Mouse (Mus musculus) intestine, postnatal 0 days (tissue): ENCODE results near the gene Cep250. TPM values are rescaled to one million over a fixed set of nuclear protein-coding genes. Genes with fewer than 3 reads are reported as not detected.

ENCODE experiments used
- ATAC-seq: fragments of 200-750 bp; cut with Nextera tagmentation; 2 replicates; pipeline ENCODE4 v1.8.0; 2017; ENCODE audit warnings: mild to moderate bottlenecking, moderate TSS enrichment, moderate library complexity
- H3K27ac ChIP-seq: fragments of 300-500 bp; sonication (generic); 2 replicates; pipeline ENCODE4 v1.5.1; 2014; ENCODE audit warnings: mild to moderate bottlenecking, low read depth, low read length, moderate library complexity
- H3K27me3 ChIP-seq: fragments of 300-500 bp; sonication (generic); replicated peaks from 2 replicates; pipeline ENCODE4 v1.6.1; 2014; ENCODE audit warnings: low read length, mixed read lengths; ENCODE audit not compliant: control insufficient read depth, insufficient read depth
- H3K36me3 ChIP-seq: fragments of 300-500 bp; sonication (generic); 2 replicates; pipeline ENCODE4 v1.6.1; 2014; ENCODE audit warnings: mild to moderate bottlenecking, moderate library complexity; ENCODE audit not compliant: control insufficient read depth, insufficient read depth
- H3K4me1 ChIP-seq: fragments of 300-500 bp; sonication (generic); replicated peaks from 2 replicates; pipeline ENCODE4 v1.6.1; 2014; ENCODE audit warnings: antibody characterized with exemption, low read length, mixed read lengths; ENCODE audit not compliant: control insufficient read depth, insufficient read depth
- H3K4me2 ChIP-seq: fragments of 300-500 bp; sonication (generic); replicated peaks from 2 replicates; pipeline ENCODE4 v1.6.1; 2014; ENCODE audit warnings: low read depth, mild to moderate bottlenecking, moderate library complexity
- H3K4me3 ChIP-seq: fragments of 300-500 bp; sonication (generic); 2 replicates; pipeline ENCODE4 v1.5.1; 2014; ENCODE audit warnings: low read depth, low read length
- H3K9ac ChIP-seq: fragments of 300-500 bp; sonication (generic); 2 replicates; pipeline ENCODE4 v1.6.1; 2014; ENCODE audit warnings: mild to moderate bottlenecking, low read depth, low read length
- H3K9me3 ChIP-seq: fragments of 300-500 bp; sonication (generic); 2 replicates; pipeline ENCODE4 v1.6.1; 2016; ENCODE audit warnings: mixed run types; ENCODE audit not compliant: control insufficient read depth
- CTCF ChIP-seq: sonication (generic); IDR thresholded peaks from 2 replicates; pipeline ENCODE4 v1.5.1; 2016; ENCODE audit warnings: low read depth, mild to moderate bottlenecking, control low read depth, antibody characterized with exemption, moderate library complexity
- WGBS: fragments of 180-500 bp; shearing (Covaris S2); extraction: QIAGEN DNeasy Blood & Tissue Kit; methylation state at CpG from one replicate; pipeline ENCODE4 v1.1.7; 2014; 5-methylcytosine and 5-hydroxymethylcytosine counted together
- polyA plus RNA-seq: library from polyadenylated mRNA; unstranded; fragments of >200 nt; fragmentation: Nextera tagmentation; extraction: Ambion mirVana; gene quantifications from 2 replicates; pipeline ENCODE4 v1.2.1, GENCODE M21; 2015

Gene Cep250
- polyA plus RNA-seq, 1 experiment from 2014 or later, result 4.0 TPM

- TF ChIP-seq CTCF, result no peak
- no peaks in the 10 kb centered on the region for H3K27me3 ChIP-seq
- peak within 1 kb of the TSS; percentile 68 for H3K27ac ChIP-seq
- H3K4me2 ChIP-seq, result peak within 1 kb of the TSS; percentile 86
- H3K9me3 ChIP-seq, result no peaks in the 10 kb centered on the region
- under 1% methylated on average over 45 of the region's 45 CpGs for WGBS
- peak within 1 kb of the TSS; percentile 79 for H3K9ac ChIP-seq
- H3K4me3 ChIP-seq, result peak within 1 kb of the TSS; percentile 89
- peaks cover 28% of the 10 kb centered on the region for H3K36me3 ChIP-seq
- H3K4me1 ChIP-seq, result no peaks in the 10 kb centered on the region
- ATAC-seq, result peak; percentile 100
Observed at GRCm38 (mm10) chr2:156007888-156008532, 51.8 kb downstream of the Cep250 start, which contains the start of the genes 6430550D23Rik and Ergic3. 6430550D23Rik (minus strand) TSS chr2:156007977. Ergic3 (plus strand) TSS chr2:156008045.

GRCm38 (mm10) chr2:156018106-156018505, 61.8 kb downstream of the Cep250 start:
- Histone ChIP-seq H3K36me3 (peaks cover 60% of the 10 kb centered on the region), H3K27me3 (no peaks in the 10 kb centered on the region), H3K9me3 (no peaks in the 10 kb centered on the region), H3K27ac (no peak overlapping the region; the same call in 1 of the 2 replicates), H3K4me3 (no peak overlapping the region), H3K4me1 (no peaks in the 10 kb centered on the region), H3K4me2 (no peak overlapping the region), H3K9ac (no peak overlapping the region)
- no peak for TF ChIP-seq CTCF
- ATAC-seq, result no peak
- 67% methylated on average over 3 of the region's 3 CpGs for WGBS

- Histone ChIP-seq H3K4me1 (no peaks in the 10 kb centered on the region), H3K9me3 (no peaks in the 10 kb centered on the region), H3K9ac (no peak overlapping the region), H3K4me3 (no peak overlapping the region), H3K27me3 (no peaks in the 10 kb centered on the region), H3K27ac (no peak overlapping the region), H3K36me3 (peaks cover 31% of the 10 kb centered on the region), H3K4me2 (no peak overlapping the region)
- no peak for TF ChIP-seq CTCF
- WGBS, result 84% methylated on average over 8 of the region's 8 CpGs
- ATAC-seq, result no peak
Observed at GRCm38 (mm10) chr2:156021219-156021618, 65.0 kb downstream of the Cep250 start.

- Histone ChIP-seq H3K4me2 (no peak overlapping the region), H3K9ac (no peak overlapping the region), H3K27me3 (no peaks in the 10 kb centered on the region), H3K9me3 (no peaks in the 10 kb centered on the region), H3K4me1 (no peaks in the 10 kb centered on the region), H3K27ac (no peak overlapping the region), H3K36me3 (peaks cover 26% of the 10 kb centered on the region), H3K4me3 (no peak overlapping the region)
- 77% methylated on average over 2 of the region's 2 CpGs for WGBS
- TF ChIP-seq CTCF, result no peak
- ATAC-seq, result no peak
Observed at GRCm38 (mm10) chr2:156021765-156022164, 65.5 kb downstream of the Cep250 start.

GRCm38 (mm10) chr2:156025482-156025881, 69.2 kb downstream of the Cep250 start:
- no peaks in the 10 kb centered on the region for H3K36me3 ChIP-seq
- no peak overlapping the region for H3K4me3 ChIP-seq
- H3K9me3 ChIP-seq, result no peaks in the 10 kb centered on the region
- TF ChIP-seq CTCF, result no peak
- no peak overlapping the region for H3K27ac ChIP-seq
- H3K4me2 ChIP-seq, result no peak overlapping the region
- no peak for ATAC-seq
- no peaks in the 10 kb centered on the region for H3K27me3 ChIP-seq
- H3K4me1 ChIP-seq, result no peaks in the 10 kb centered on the region
- H3K9ac ChIP-seq, result no peak overlapping the region

GRCm38 (mm10) chr2:156039390-156039789, 83.1 kb downstream of the Cep250 start:
- H3K9me3 ChIP-seq, result no peaks in the 10 kb centered on the region
- ATAC-seq, result no peak
- no peak overlapping the region for H3K27ac ChIP-seq
- H3K27me3 ChIP-seq, result no peaks in the 10 kb centered on the region
- TF ChIP-seq CTCF, result no peak
- no peak overlapping the region for H3K4me2 ChIP-seq
- H3K4me3 ChIP-seq, result no peak overlapping the region
- no peaks in the 10 kb centered on the region for H3K36me3 ChIP-seq
- 69% methylated on average over 3 of the region's 3 CpGs for WGBS
- no peak overlapping the region for H3K9ac ChIP-seq
- no peaks in the 10 kb centered on the region for H3K4me1 ChIP-seq
